Mouse (Mus musculus): ENCODE results near the gene Lcn4. TPM values are rescaled to one million over a fixed set of nuclear protein-coding genes. Genes with fewer than 3 reads are reported as not detected.

Gene Lcn4
- total and polyA plus RNA-seq, 2 experiments = not detected

GRCm38 (mm10) chr2:26625419-26625818, 45.7 kb downstream of the Lcn4 start:
- H3K36me3 ChIP-seq (ENCODE audit: control insufficient read depth, insufficient read depth, low read length) = no peaks in the 10 kb centered on the region
- no peak overlapping the region for H3K4me3 ChIP-seq (ENCODE audit: insufficient read depth, low read depth, low read length)
- no peaks in the 10 kb centered on the region for H3K79me2 ChIP-seq (ENCODE audit: control insufficient read depth, insufficient read depth, low read length)
- 84% methylated on average over 3 of the region's 3 CpGs for WGBS
- no peak for DNase-seq (ENCODE audit: extremely low read depth, low read depth, low spot score)
- TF ChIP-seq CTCF (IDR thresholded peaks at IDR 0.05; ENCODE audit: low read depth, low read length) (no peak), POLR2A (IDR thresholded peaks at IDR 0.05; ENCODE audit: extremely low read depth, insufficient read depth, low read length) (no peak)
- H3K27ac ChIP-seq (replicated peaks; ENCODE audit: insufficient read depth, low read depth, low read length) = no peak overlapping the region
- no peak overlapping the region for H3K9ac ChIP-seq (ENCODE audit: low read depth, low read length)
- no peaks in the 10 kb centered on the region for H3K4me1 ChIP-seq (ENCODE audit: control insufficient read depth, insufficient read depth, low read length)
- H3K27me3 ChIP-seq (ENCODE audit: control insufficient read depth, insufficient read depth, low read length) = peaks cover 3% of the 10 kb centered on the region; the same call in 1 of the 2 replicates

GRCm38 (mm10) chr2:26622984-26623383, 48.1 kb downstream of the Lcn4 start:
- Histone ChIP-seq H3K4me1 (ENCODE audit: control insufficient read depth, insufficient read depth, low read length) (no peaks in the 10 kb centered on the region), H3K4me3 (ENCODE audit: insufficient read depth, low read depth, low read length) (no peak overlapping the region), H3K9ac (ENCODE audit: low read depth, low read length) (no peak overlapping the region), H3K27ac (replicated peaks; ENCODE audit: insufficient read depth, low read depth, low read length) (no peak overlapping the region), H3K79me2 (ENCODE audit: control insufficient read depth, insufficient read depth, low read length) (no peaks in the 10 kb centered on the region), H3K36me3 (ENCODE audit: control insufficient read depth, insufficient read depth, low read length) (no peaks in the 10 kb centered on the region), H3K27me3 (ENCODE audit: control insufficient read depth, insufficient read depth, low read length) (peaks cover 3% of the 10 kb centered on the region; the same call in 1 of the 2 replicates)
- DNase-seq (ENCODE audit: extremely low read depth, low read depth, low spot score) = no peak
- 86% methylated on average over 5 of the region's 5 CpGs for WGBS
- TF ChIP-seq CTCF (IDR thresholded peaks at IDR 0.05; ENCODE audit: low read depth, low read length) (no peak), POLR2A (IDR thresholded peaks at IDR 0.05; ENCODE audit: extremely low read depth, insufficient read depth, low read length) (no peak)

DNA sequence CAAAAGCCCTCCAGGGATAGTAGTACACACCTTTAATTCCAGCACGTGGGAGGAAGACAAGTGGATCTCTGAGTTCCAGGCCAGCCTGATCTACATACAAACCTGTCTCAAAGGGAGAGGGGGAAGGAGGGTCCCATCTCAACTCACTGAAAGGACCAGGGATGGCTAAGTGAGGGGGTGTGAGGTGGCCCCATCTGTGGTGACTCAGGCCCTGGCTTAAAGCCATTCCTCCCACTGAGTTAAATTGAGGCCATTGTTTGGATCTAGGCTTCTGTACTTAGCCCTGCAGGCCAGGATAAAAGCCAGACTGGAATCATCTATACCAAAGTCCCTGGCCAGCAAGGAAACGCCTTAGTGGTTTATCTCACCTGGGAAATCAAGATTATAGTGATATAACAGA, 49.8 kb downstream of the Lcn4 start:
- no peaks in the 10 kb centered on the region for H3K36me3 ChIP-seq (ENCODE audit: control insufficient read depth, insufficient read depth, low read length)
- no peak overlapping the region for H3K4me3 ChIP-seq (ENCODE audit: insufficient read depth, low read depth, low read length)
- no peaks in the 10 kb centered on the region for H3K4me1 ChIP-seq (ENCODE audit: control insufficient read depth, insufficient read depth, low read length)
- WGBS = 40% methylated on average over 2 of the region's 2 CpGs
- H3K27ac ChIP-seq (replicated peaks; ENCODE audit: insufficient read depth, low read depth, low read length) = no peak overlapping the region
- no peak for DNase-seq (ENCODE audit: extremely low read depth, low read depth, low spot score)
- H3K27me3 ChIP-seq (ENCODE audit: control insufficient read depth, insufficient read depth, low read length) = no peaks in the 10 kb centered on the region
- no peak for TF ChIP-seq POLR2A (IDR thresholded peaks at IDR 0.05; ENCODE audit: extremely low read depth, insufficient read depth, low read length)
- TF ChIP-seq CTCF (IDR thresholded peaks at IDR 0.05; ENCODE audit: low read depth, low read length) = no peak
- H3K79me2 ChIP-seq (ENCODE audit: control insufficient read depth, insufficient read depth, low read length) = no peaks in the 10 kb centered on the region
- no peak overlapping the region for H3K9ac ChIP-seq (ENCODE audit: low read depth, low read length)

- H3K4me1 ChIP-seq (ENCODE audit: control insufficient read depth, insufficient read depth, low read length) = no peaks in the 10 kb centered on the region
Observed at GRCm38 (mm10) chr2:26617928-26618327, 53.2 kb downstream of the Lcn4 start.

More at GRCm38 (mm10) chr2:26617928-26618327, 53.2 kb downstream of the Lcn4 start:
- Histone ChIP-seq H3K27ac (replicated peaks; ENCODE audit: insufficient read depth, low read depth, low read length) (no peak overlapping the region), H3K79me2 (ENCODE audit: control insufficient read depth, insufficient read depth, low read length) (no peaks in the 10 kb centered on the region), H3K36me3 (ENCODE audit: control insufficient read depth, insufficient read depth, low read length) (no peaks in the 10 kb centered on the region), H3K4me3 (ENCODE audit: insufficient read depth, low read depth, low read length) (no peak overlapping the region), H3K27me3 (ENCODE audit: control insufficient read depth, insufficient read depth, low read length) (no peaks in the 10 kb centered on the region), H3K9ac (ENCODE audit: low read depth, low read length) (no peak overlapping the region)
- DNase-seq (ENCODE audit: extremely low read depth, low read depth, low spot score) = no peak
- TF ChIP-seq POLR2A (IDR thresholded peaks at IDR 0.05; ENCODE audit: extremely low read depth, insufficient read depth, low read length) = no peak
- TF ChIP-seq CTCF (IDR thresholded peaks at IDR 0.05; ENCODE audit: low read depth, low read length) = no peak
- WGBS = 75% methylated on average over 7 of the region's 7 CpGs

Other genes with a start within 250 kb of the Lcn4 start
- gene Sec16a, start 226.1 kb downstream of the Lcn4 start, total RNA-seq (2014; rRNA removed) = 44.5 and 53.2 TPM in 2 replicates
- gene Sec16a, start 226.1 kb downstream of the Lcn4 start, polyA plus RNA-seq (2012; rRNA removed) = 70.5 and 78.2 TPM in 2 replicates
- 6.2 and 13.8 TPM in 2 replicates for gene Notch1, start 154.6 kb downstream of the Lcn4 start, total RNA-seq (2014; rRNA removed)
- gene Notch1, start 154.6 kb downstream of the Lcn4 start, polyA plus RNA-seq (2012; rRNA removed) = 9.1 and 9.7 TPM in 2 replicates
- gene Egfl7, start 91.3 kb downstream of the Lcn4 start, total RNA-seq (2014; rRNA removed) = 58.6 and 67.0 TPM in 2 replicates
- gene Egfl7, start 91.3 kb downstream of the Lcn4 start, polyA plus RNA-seq (2012; rRNA removed) = 60.7 and 90.0 TPM in 2 replicates
- gene Gm20532, start 84.6 kb downstream of the Lcn4 start, total RNA-seq (2014; rRNA removed) = not detected in 2 replicates
- gene Gm20532, start 84.6 kb downstream of the Lcn4 start, polyA plus RNA-seq (2012; rRNA removed) = not detected in 2 replicates
- 116 and 153 TPM in 2 replicates for gene Agpat2, start 66.9 kb downstream of the Lcn4 start, total RNA-seq (2014; rRNA removed)
- gene Agpat2, start 66.9 kb downstream of the Lcn4 start, polyA plus RNA-seq (2012; rRNA removed) = 421 and 511 TPM in 2 replicates
- 0.09 and 0.13 TPM in 2 replicates for gene Fam69b, start 42.8 kb downstream of the Lcn4 start, total RNA-seq (2014; rRNA removed)
- 0.41 and 0.60 TPM in 2 replicates for gene Fam69b, start 42.8 kb downstream of the Lcn4 start, polyA plus RNA-seq (2012; rRNA removed)
- not detected in 2 replicates for gene Abo, start 193.7 kb upstream of the Lcn4 start, total RNA-seq (2014; rRNA removed)
- gene Abo, start 193.7 kb upstream of the Lcn4 start, polyA plus RNA-seq (2012; rRNA removed) = not detected in 2 replicates
- 6.2 and 7.8 TPM in 2 replicates for gene Surf6, start 231.6 kb upstream of the Lcn4 start, total RNA-seq (2014; rRNA removed)
- gene Surf6, start 231.6 kb upstream of the Lcn4 start, polyA plus RNA-seq (2012; rRNA removed) = 6.1 and 6.2 TPM in 2 replicates
- 12.9 and 16.8 TPM in 2 replicates for gene Med22, start 239.4 kb upstream of the Lcn4 start, total RNA-seq (2014; rRNA removed)
- 25.5 and 26.4 TPM in 2 replicates for gene Med22, start 239.4 kb upstream of the Lcn4 start, polyA plus RNA-seq (2012; rRNA removed)
- 721 and 835 TPM in 2 replicates for gene Rpl7a, start 239.5 kb upstream of the Lcn4 start, total RNA-seq (2014; rRNA removed)
- 398 and 434 TPM in 2 replicates for gene Rpl7a, start 239.5 kb upstream of the Lcn4 start, polyA plus RNA-seq (2012; rRNA removed)
- gene Surf2, start 245.1 kb upstream of the Lcn4 start, total RNA-seq (2014; rRNA removed) = 10.0 and 10.3 TPM in 2 replicates
- 11.6 and 14.5 TPM in 2 replicates for gene Surf2, start 245.1 kb upstream of the Lcn4 start, polyA plus RNA-seq (2012; rRNA removed)
- 55.5 and 60.5 TPM in 2 replicates for gene Surf1, start 245.2 kb upstream of the Lcn4 start, total RNA-seq (2014; rRNA removed)
- gene Surf1, start 245.2 kb upstream of the Lcn4 start, polyA plus RNA-seq (2012; rRNA removed) = 51.7 and 57.2 TPM in 2 replicates